Mouse (Mus musculus) CH12.LX (cell line): ENCODE data around the gene Ccdc60. TPM values are rescaled to one million over a fixed set of nuclear protein-coding genes. Genes with fewer than 3 reads are reported as not detected.

ENCODE experiments used
- DNase-seq: peaks from one replicate; pipeline ENCODE4 v3.0.0-alpha.2; 2013; ENCODE audit errors: extremely low read depth
- H3K27ac ChIP-seq: 2 replicates; pipeline ENCODE4 v1.5.1; 2012; ENCODE audit warnings: low read depth, mild to moderate bottlenecking, control low read depth, moderate library complexity; ENCODE audit not compliant: insufficient read depth
- H3K27me3 ChIP-seq: replicated peaks from 2 replicates; pipeline ENCODE3; 2012; ENCODE audit warnings: inconsistent platforms
- H3K36me3 ChIP-seq, 2 experiments: replicated peaks in 1 of 2; 2 replicates each; pipeline versions ENCODE3 to v1.6.1; 2012; ENCODE audit warnings: inconsistent platforms in 1 of 2, low read length in 1 of 2, mild to moderate bottlenecking in 1 of 2, mixed read lengths in 1 of 2, moderate library complexity in 1 of 2; ENCODE audit not compliant: control insufficient read depth in 1 of 2, insufficient read depth in 1 of 2
- H3K4me1 ChIP-seq, 2 experiments: 2 replicates each; pipeline ENCODE4 v1.6.1; 2012; ENCODE audit warnings: inconsistent platforms in 1 of 2, moderate library complexity in 1 of 2; ENCODE audit not compliant: insufficient read depth in 2 of 2, control insufficient read depth in 1 of 2
- H3K4me2 ChIP-seq: 2 replicates; pipeline ENCODE4 v1.6.1; 2012; ENCODE audit warnings: low read depth, mild to moderate bottlenecking, control low read depth; ENCODE audit not compliant: poor library complexity, insufficient read depth, severe bottlenecking
- H3K4me3 ChIP-seq, 3 experiments: fragments of 150-350 bp in 1 of 3; sonication (generic) in 1 of 3; replicated peaks in 1 of 3; 2 replicates each; pipeline versions ENCODE3 to v1.5.1; 2011 to 2012; ENCODE audit warnings: low read depth in 2 of 3, low read length in 2 of 3, mild to moderate bottlenecking in 2 of 3, moderate library complexity in 2 of 3, control low read depth in 1 of 3, improper control_type of control experiment in 1 of 3, inconsistent platforms in 1 of 3, mixed read lengths in 1 of 3; ENCODE audit not compliant: poor library complexity in 1 of 3
- H3K79me2 ChIP-seq: replicated peaks from 2 replicates; pipeline ENCODE4 v1.6.1; 2012; ENCODE audit warnings: mild to moderate bottlenecking, moderate library complexity; ENCODE audit not compliant: control insufficient read depth, poor library complexity, insufficient read depth, severe bottlenecking; ENCODE audit errors: extremely low read depth
- H3K9ac ChIP-seq: 2 replicates; pipeline ENCODE4 v1.6.1; 2012; ENCODE audit warnings: low read depth, mild to moderate bottlenecking, control low read depth, moderate library complexity; ENCODE audit not compliant: insufficient read depth
- H3K9me3 ChIP-seq: replicated peaks from 2 replicates; pipeline ENCODE3; 2012; ENCODE audit warnings: low read length, inconsistent platforms, mixed read lengths
- BHLHE40 ChIP-seq: IDR thresholded peaks from 2 replicates; pipeline ENCODE4 v1.6.1; 2011; ENCODE audit warnings: mild to moderate bottlenecking, low read depth, low read length, improper control_type of control experiment
- CHD2 ChIP-seq: IDR thresholded peaks from 2 replicates; pipeline ENCODE4 v1.6.1; 2011; ENCODE audit warnings: low read length, improper control_type of control experiment
- E2F4 ChIP-seq: IDR thresholded peaks from 2 replicates; pipeline ENCODE4 v1.6.1; 2011; ENCODE audit warnings: low read depth, low read length, improper control_type of control experiment; ENCODE audit not compliant: insufficient replicate concordance
- ETS1 ChIP-seq: conservative IDR thresholded peaks from 2 replicates; pipeline ENCODE4 v1.6.1; 2012; ENCODE audit warnings: low read depth, mild to moderate bottlenecking, inconsistent platforms, low read length, improper control_type of control experiment, moderate library complexity
- GABPA ChIP-seq: IDR thresholded peaks from 2 replicates; pipeline ENCODE4 v1.6.1; 2012; ENCODE audit warnings: low read depth, low read length, improper control_type of control experiment, inconsistent platforms; ENCODE audit not compliant: insufficient replicate concordance
- HCFC1 ChIP-seq: IDR thresholded peaks from 2 replicates; pipeline ENCODE4 v1.6.1; 2012; ENCODE audit warnings: low read depth, mild to moderate bottlenecking, inconsistent platforms, low read length, improper control_type of control experiment
- JUND ChIP-seq: conservative IDR thresholded peaks from 2 replicates; pipeline ENCODE4 v1.6.1; 2011; ENCODE audit warnings: low read depth, low read length, improper control_type of control experiment
- MAFK ChIP-seq: IDR thresholded peaks from 2 replicates; pipeline ENCODE4 v1.6.1; 2011; ENCODE audit warnings: low read length, improper control_type of control experiment; ENCODE audit not compliant: insufficient replicate concordance
- MEF2A ChIP-seq: IDR thresholded peaks from 2 replicates; pipeline ENCODE4 v1.6.1; 2014; ENCODE audit warnings: low read depth, mild to moderate bottlenecking, inconsistent platforms, low read length, improper control_type of control experiment, borderline replicate concordance
- MXI1 ChIP-seq: IDR thresholded peaks from 2 replicates; pipeline ENCODE4 v1.6.1; 2011; ENCODE audit warnings: mild to moderate bottlenecking, low read depth, low read length, improper control_type of control experiment
- MYC ChIP-seq: IDR thresholded peaks from 2 replicates; pipeline ENCODE4 v1.6.1; 2011; ENCODE audit warnings: low read depth, mild to moderate bottlenecking, improper control_type of control experiment, low read length
- NELFE ChIP-seq: IDR thresholded peaks from 2 replicates; pipeline ENCODE4 v1.6.1; 2011; ENCODE audit warnings: low read depth, low read length, improper control_type of control experiment
- NRF1 ChIP-seq: IDR thresholded peaks from 2 replicates; pipeline ENCODE4 v1.6.1; 2014; ENCODE audit warnings: low read depth, mild to moderate bottlenecking, inconsistent platforms, low read length, improper control_type of control experiment, moderate library complexity
- PAX5 ChIP-seq: IDR thresholded peaks from 2 replicates; pipeline ENCODE4 v1.6.1; 2012; ENCODE audit warnings: low read length, inconsistent platforms, mixed read lengths
- POLR2AphosphoS2 ChIP-seq: IDR thresholded peaks from 2 replicates; pipeline ENCODE4 v1.6.1; 2011; ENCODE audit warnings: low read depth, low read length, improper control_type of control experiment
- RAD21 ChIP-seq: IDR thresholded peaks from 2 replicates; pipeline ENCODE4 v1.6.1; 2011; ENCODE audit warnings: low read depth, mild to moderate bottlenecking, low read length, improper control_type of control experiment, moderate library complexity
- RCOR1 ChIP-seq: conservative IDR thresholded peaks from 2 replicates; pipeline ENCODE4 v1.6.1; 2012; ENCODE audit warnings: low read depth, mild to moderate bottlenecking, inconsistent platforms, low read length, improper control_type of control experiment
- SMC3 ChIP-seq: IDR thresholded peaks from 2 replicates; pipeline ENCODE4 v1.6.1; 2011; ENCODE audit warnings: low read depth, low read length, improper control_type of control experiment
- TBP ChIP-seq: conservative IDR thresholded peaks from 2 replicates; pipeline ENCODE4 v1.6.1; 2011; ENCODE audit warnings: low read depth, low read length, improper control_type of control experiment
- TCF12 ChIP-seq: IDR thresholded peaks from 2 replicates; pipeline ENCODE4 v1.6.1; 2014; ENCODE audit warnings: low read depth, mild to moderate bottlenecking, inconsistent platforms, low read length, improper control_type of control experiment
- USF1 ChIP-seq: IDR thresholded peaks from 2 replicates; pipeline ENCODE4 v1.6.1; 2014; ENCODE audit warnings: low read depth, mild to moderate bottlenecking, inconsistent platforms, low read length, improper control_type of control experiment
- dilution Hi-C: fragments of 300-500 bp; cut with MboI; formaldehyde crosslinking; loops from 2 replicates; pipeline ENCODE4 v1.14.3; 2020; ENCODE audit warnings: low sequenced_read_pairs; ENCODE audit not compliant: extremely low pct_unique_long_range_greater_than_20kb, extremely low pct_ligation_motif_present
- in situ Hi-C: fragments of 300-500 bp; cut with MboI; formaldehyde crosslinking; loops from 3 replicates; pipeline ENCODE4 v1.14.3; 2019; ENCODE audit warnings: low sequenced_read_pairs, low pct_ligation_motif_present, low pct_unique_long_range_greater_than_20kb, mixed read lengths
- polyA plus RNA-seq: library from polyadenylated mRNA; unstranded; fragments of >175 nt; gene quantifications from 2 replicates; pipeline ENCODE4 v1.2.1, GENCODE M21; 2012; ENCODE audit warnings: low read depth; ENCODE audit not compliant: insufficient read length
- total RNA-seq, 2 experiments: library from RNA; depleted of rRNA; stranded (reverse); fragments of 300-350 nt in 1 of 2; fragments of >200 nt in 1 of 2; gene quantifications; 2 replicates each; pipeline ENCODE4 v1.2.3; 2012 to 2014

Ccdc60 gene
- total and polyA plus RNA-seq, 3 experiments: not detected

- Histone ChIP-seq H3K9me3 (peaks cover 83% of the 10 kb centered on the region), H3K27ac (no peak overlapping the region), H3K27me3 (no peaks in the 10 kb centered on the region), H3K36me3 (no peaks in the 10 kb centered on the region), H3K4me3 (no peak overlapping the region), H3K4me1 (no peaks in the 10 kb centered on the region), H3K79me2 (no peaks in the 10 kb centered on the region), H3K9ac (no peak overlapping the region), H3K4me2 (no peak overlapping the region)
- TF ChIP-seq PAX5 (no peak), MAFK (no peak), CHD2 (no peak), JUND (no peak), MXI1 (no peak), USF1 (no peak), RAD21 (no peak), RCOR1 (no peak), TBP (no peak), SMC3 (no peak), HCFC1 (no peak), NRF1 (no peak), ETS1 (no peak), BHLHE40 (no peak)
- DNase-seq: no peak
- dilution Hi-C loops (no loop called here), in situ Hi-C loops (no loop called here)
Observed at GRCm38 (mm10) chr5:116312111-116312737, 23.4 kb upstream of the Ccdc60 start.

GRCm38 (mm10) chr5:116311636-116312035 is 22.9 kb upstream of the Ccdc60 start:
- H3K4me1 ChIP-seq: no peaks in the 10 kb centered on the region
- H3K79me2 ChIP-seq: no peaks in the 10 kb centered on the region
- H3K27ac ChIP-seq: no peak overlapping the region
- dilution Hi-C loops: no loop called here
- H3K36me3 ChIP-seq: no peaks in the 10 kb centered on the region
- TF ChIP-seq RAD21 (no peak), POLR2AphosphoS2 (no peak), TCF12 (no peak), HCFC1 (no peak), ETS1 (no peak), TBP (no peak), E2F4 (no peak), GABPA (no peak), MEF2A (no peak), NELFE (no peak), MYC (no peak), CHD2 (no peak)
- TF ChIP-seq, all 38 proteins: peak for 0
- Histone ChIP-seq H3K4me3 (no peak overlapping the region), H3K9me3 (peaks cover 82% of the 10 kb centered on the region), H3K27me3 (no peaks in the 10 kb centered on the region), H3K9ac (no peak overlapping the region), H3K4me2 (no peak overlapping the region)
- DNase-seq: no peak
- in situ Hi-C loops: no loop called here
